Mouse (Mus musculus) C2C12 (cell line): ENCODE data around the gene Tacc2.

Experiments
- CEBPB ChIP-seq: IDR thresholded peaks from one replicate; pipeline ENCODE4 v1.6.1; 2011; ENCODE audit warnings: low read depth, mild to moderate bottlenecking, control low read depth, moderate library complexity
- CTCF ChIP-seq: IDR thresholded peaks from one replicate; pipeline ENCODE4 v1.5.1; 2011; ENCODE audit not compliant: control insufficient read depth, insufficient read depth, insufficient read length
- MAX ChIP-seq: IDR thresholded peaks from one replicate; pipeline ENCODE4 v1.6.1; 2011; ENCODE audit warnings: mild to moderate bottlenecking, control low read depth
- MYOD1 ChIP-seq: IDR thresholded peaks from one replicate; pipeline ENCODE4 v1.6.1; 2011; ENCODE audit warnings: low read depth; ENCODE audit not compliant: control insufficient read depth, insufficient read length

- TF ChIP-seq MAX (no peak), CTCF (no peak), MYOD1 (no peak), CEBPB (no peak)
Measured at GRCm38 (mm10) chr7:130617591-130617990, 40.4 kb downstream of the Tacc2 start.
